Mouse (Mus musculus) myocyte (in vitro differentiated cells): ENCODE measurements at regions not wholly inside any gene's neighbourhood (a gene's known extent, or its start where the extent isn't known, plus 50 kb on each side); places are given as distances from the start of the nearest gene placed in this dataset.

ENCODE experiments used
- MYOG ChIP-seq, 3 experiments: IDR thresholded peaks; one replicate each; pipeline ENCODE4 v1.6.1; 2011; ENCODE audit warnings: control low read depth in 2 of 3, low read depth in 2 of 3, mild to moderate bottlenecking in 2 of 3; ENCODE audit not compliant: insufficient read length in 2 of 3, control insufficient read depth in 1 of 3, insufficient read depth in 1 of 3
- POLR2A ChIP-seq: IDR thresholded peaks from one replicate; pipeline ENCODE4 v1.6.1; 2011; ENCODE audit warnings: low read depth, mild to moderate bottlenecking, control low read depth, moderate library complexity; ENCODE audit not compliant: insufficient read length

DNA sequence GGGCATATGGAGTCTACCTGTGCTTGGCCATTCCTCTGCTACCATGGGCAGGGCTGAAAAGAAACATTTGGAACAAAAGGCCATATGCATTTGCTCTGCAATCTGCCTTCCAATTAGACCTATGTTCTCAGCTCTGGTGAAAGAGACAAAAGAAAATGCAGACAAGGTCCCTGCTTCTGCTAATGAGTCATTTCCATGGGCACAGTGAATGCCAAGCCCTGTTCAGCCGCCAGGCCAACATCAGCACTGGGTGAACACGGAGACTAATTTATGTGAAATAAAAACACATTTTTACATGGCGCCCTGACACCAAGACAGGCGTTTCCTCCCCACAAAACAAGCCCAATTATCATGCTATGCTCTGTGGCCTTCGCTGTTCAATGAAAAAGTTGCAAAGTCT is 419.5 kb upstream of the Kdm8 start:
- TF ChIP-seq MYOG (IDR thresholded peaks at IDR 0.05; ENCODE audit: control insufficient read depth in 1 of 3, insufficient read depth in 1 of 3, insufficient read length in 2 of 3, low read depth in 2 of 3) (no peak), POLR2A (no peak)
